Mouse (Mus musculus) neutrophil, adult 5-6 weeks (primary cell): ENCODE results near the gene Pxk. TPM values are rescaled to one million over a fixed set of nuclear protein-coding genes. Genes with fewer than 3 reads are reported as not detected.
A peak's percentile ranks its signal among the peaks of the same experiment; 100 is the strongest.
"Not testable (repeated sequence)": the region's sequence is repeated elsewhere in the genome, so short reads cannot be mapped to it uniquely, and the experiment has no call there.

Experiments used
- ATAC-seq: fragments of 151-379, 151-347 bp; 2 replicates; pipeline ENCODE4 v1.8.0; 2017; ENCODE audit warnings: mild to moderate bottlenecking, moderate TSS enrichment; ENCODE audit not compliant: insufficient number of reproducible peaks, poor library complexity, low FRiP score, severe bottlenecking; ENCODE audit errors: extremely low read depth
- total RNA-seq: library from RNA; stranded (forward); fragments of 200-1000 nt; gene quantifications from 2 replicates; pipeline ENCODE4 v1.2.3, GENCODE M21; 2017

The Pxk gene
- total RNA-seq, 1 experiment from 2014 or later, result 196 TPM

GRCm38 (mm10) chr14:8135130-8135529 is 37.1 kb downstream of the Pxk start:
- ATAC-seq, result no peak

- ATAC-seq, result no peak
These were observed 42.0 kb downstream of the Pxk start for GRCm38 (mm10) chr14:8139724-8140710.

- no peak for ATAC-seq
These were observed 43.1 kb downstream of the Pxk start for GRCm38 (mm10) chr14:8141131-8141530.

GRCm38 (mm10) chr14:8145594-8146558 is 47.9 kb downstream of the Pxk start:
- no peak for ATAC-seq

- no peak for ATAC-seq
These were observed 48.7 kb downstream of the Pxk start for GRCm38 (mm10) chr14:8146611-8147223.

- ATAC-seq, result no peak
These were observed 50.8 kb downstream of the Pxk start for GRCm38 (mm10) chr14:8148842-8149241.

- no peak for ATAC-seq
These were observed 53.7 kb downstream of the Pxk start for GRCm38 (mm10) chr14:8151757-8152156.

GRCm38 (mm10) chr14:8154072-8154471 is 56.1 kb downstream of the Pxk start:
- ATAC-seq, result no peak

GRCm38 (mm10) chr14:8156947-8157346 is 58.9 kb downstream of the Pxk start:
- peak; percentile 39; the same call in 1 of the 2 replicates for ATAC-seq

- ATAC-seq, result no peak
These were observed 60.7 kb downstream of the Pxk start for GRCm38 (mm10) chr14:8158721-8159120.

- ATAC-seq, result no peak
These were observed 61.1 kb downstream of the Pxk start for GRCm38 (mm10) chr14:8159141-8159540.

GRCm38 (mm10) chr14:8161777-8162176 is 63.8 kb downstream of the Pxk start:
- ATAC-seq, result peak; percentile 37; the same call in 1 of the 2 replicates

- no peak for ATAC-seq
These were observed 66.5 kb downstream of the Pxk start for GRCm38 (mm10) chr14:8164463-8164862.

- peak; percentile 94 for ATAC-seq
These were observed 74.7 kb downstream of the Pxk start, which contains the start of gene Pdhb for GRCm38 (mm10) chr14:8172507-8173410. TSS of gene Pdhb (minus strand) at chr14:8173025.

- ATAC-seq, result not testable (repeated sequence)
These were observed 75.7 kb downstream of the Pxk start for GRCm38 (mm10) chr14:8173542-8174250.

GRCm38 (mm10) chr14:8174634-8175033 is 76.6 kb downstream of the Pxk start:
- no peak for ATAC-seq

- ATAC-seq, result no peak
These were observed 78.2 kb downstream of the Pxk start for GRCm38 (mm10) chr14:8176251-8176650.
